Mouse (Mus musculus): Measurements from ENCODE around the gene Tnnt2. TPM values are rescaled to one million over a fixed set of nuclear protein-coding genes. Genes with fewer than 3 reads are reported as not detected.

Tnnt2 gene
- polyA plus RNA-seq, 1 experiment = 5.4 TPM

DNA sequence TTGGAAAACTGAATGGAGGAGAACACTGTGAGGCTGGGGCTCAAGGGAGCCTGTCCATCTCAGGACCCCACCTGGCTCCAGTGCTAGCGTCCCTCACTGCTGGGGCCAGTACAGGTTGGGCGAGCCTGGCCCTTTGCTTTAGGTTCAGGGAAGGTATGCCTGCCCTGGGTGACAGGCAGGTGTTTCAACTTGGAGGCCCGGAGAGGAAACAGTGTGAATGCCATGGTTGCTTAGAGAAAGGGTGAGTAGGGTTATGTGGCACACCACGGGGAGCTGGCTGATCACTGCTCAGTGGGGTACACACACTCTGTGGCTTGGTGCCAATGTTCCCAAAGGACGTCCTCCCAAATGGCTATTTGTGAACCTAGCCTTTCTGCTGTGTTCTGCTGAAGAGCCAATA lies 21.6 kb upstream of the Tnnt2 start:
- Histone ChIP-seq H3K4me3 (ENCODE audit: insufficient read depth, low read length) (no peak overlapping the region), H3K27ac (ENCODE audit: insufficient read depth, low read length) (no peak overlapping the region), H3K4me1 (ENCODE audit: control insufficient read depth, insufficient read depth, low read length) (no peaks in the 10 kb centered on the region)
- TF ChIP-seq CTCF (IDR thresholded peaks at IDR 0.05; ENCODE audit: borderline replicate concordance, insufficient read depth, low read length) (no peak), POLR2A (IDR thresholded peaks at IDR 0.05; ENCODE audit: low read depth, low read length) (no peak)

DNA sequence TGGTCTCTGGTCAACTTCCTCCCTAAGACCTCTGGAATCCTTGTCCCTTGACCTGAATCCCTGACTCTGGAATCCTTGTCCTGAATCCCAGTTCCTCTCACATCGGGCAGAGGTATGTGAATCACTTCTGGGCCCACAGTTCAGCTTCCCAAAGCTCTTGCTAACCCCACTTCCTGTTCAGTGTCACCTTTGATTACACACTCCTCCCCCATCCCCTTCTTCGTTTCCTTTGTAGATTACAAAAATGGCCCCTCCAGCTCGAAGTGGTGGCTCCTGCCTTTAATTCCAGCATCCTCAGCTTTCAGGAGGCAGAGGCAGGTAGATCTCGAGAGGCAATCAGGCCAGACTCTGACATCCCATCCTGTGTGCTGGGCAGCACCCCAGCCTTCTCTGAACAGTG lies 18.6 kb upstream of the Tnnt2 start:
- Histone ChIP-seq H3K27ac (ENCODE audit: insufficient read depth, low read length) (no peak overlapping the region), H3K4me1 (ENCODE audit: control insufficient read depth, insufficient read depth, low read length) (no peaks in the 10 kb centered on the region), H3K4me3 (ENCODE audit: insufficient read depth, low read length) (no peak overlapping the region)
- TF ChIP-seq CTCF (IDR thresholded peaks at IDR 0.05; ENCODE audit: borderline replicate concordance, insufficient read depth, low read length) (no peak), POLR2A (IDR thresholded peaks at IDR 0.05; ENCODE audit: low read depth, low read length) (no peak)

GRCm38 (mm10) chr1:135818481-135819086 lies 17.6 kb upstream of the Tnnt2 start, which contains the start of gene Lad1:
Gene Lad1, plus strand, starts transcription at chr1:135818598.
- TF ChIP-seq POLR2A (IDR thresholded peaks at IDR 0.05; ENCODE audit: low read depth, low read length) (no peak), CTCF (IDR thresholded peaks at IDR 0.05; ENCODE audit: borderline replicate concordance, insufficient read depth, low read length) (no peak)
- Histone ChIP-seq H3K4me3 (ENCODE audit: insufficient read depth, low read length) (peak within 1 kb of the TSS; percentile 31), H3K4me1 (ENCODE audit: control insufficient read depth, insufficient read depth, low read length) (no peaks in the 10 kb centered on the region), H3K27ac (ENCODE audit: insufficient read depth, low read length) (no peak within 1 kb of the TSS)

- TF ChIP-seq CTCF (IDR thresholded peaks at IDR 0.05; ENCODE audit: borderline replicate concordance, insufficient read depth, low read length) (no peak), POLR2A (IDR thresholded peaks at IDR 0.05; ENCODE audit: low read depth, low read length) (no peak)
- no peaks in the 10 kb centered on the region for H3K4me1 ChIP-seq (ENCODE audit: control insufficient read depth, insufficient read depth, low read length)
- H3K4me3 ChIP-seq (ENCODE audit: insufficient read depth, low read length) = no peak overlapping the region
- no peak overlapping the region for H3K27ac ChIP-seq (ENCODE audit: insufficient read depth, low read length)
These were observed 16.1 kb upstream of the Tnnt2 start for GRCm38 (mm10) chr1:135820071-135820470.

DNA sequence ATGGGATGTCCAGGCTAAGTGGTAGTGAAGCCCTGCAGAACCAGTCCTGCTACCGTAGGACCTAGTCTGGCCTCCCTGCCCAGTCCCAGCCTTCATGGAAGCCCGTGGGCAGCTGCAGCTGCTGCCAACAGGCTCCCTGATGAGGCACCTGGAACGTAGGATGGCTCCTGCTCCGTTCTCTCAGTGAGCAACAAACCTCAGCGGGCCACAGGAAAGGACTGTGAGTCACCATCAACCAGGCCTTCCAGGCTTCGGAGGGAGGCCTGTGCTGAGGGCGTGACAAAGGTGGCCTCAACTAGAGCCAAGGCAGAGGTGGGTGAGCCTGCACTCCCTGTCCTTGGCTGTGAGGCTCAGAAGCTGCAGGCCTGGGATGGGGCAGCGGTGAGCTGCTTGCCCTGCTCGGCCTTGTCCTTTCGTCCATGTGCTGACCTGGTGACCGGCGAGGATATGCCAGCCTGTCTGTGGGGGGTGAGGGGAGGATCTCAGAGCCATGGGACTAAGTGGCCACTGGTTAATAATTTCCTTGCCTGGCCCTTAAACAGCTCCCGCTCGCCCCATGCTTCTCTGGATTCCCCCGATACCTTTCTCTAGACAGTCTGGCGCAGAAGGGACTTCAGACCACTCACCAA lies 15.3 kb upstream of the Tnnt2 start:
- H3K27ac ChIP-seq (ENCODE audit: insufficient read depth, low read length) = no peak overlapping the region
- no peak overlapping the region for H3K4me3 ChIP-seq (ENCODE audit: insufficient read depth, low read length)
- H3K4me1 ChIP-seq (ENCODE audit: control insufficient read depth, insufficient read depth, low read length) = no peaks in the 10 kb centered on the region
- TF ChIP-seq CTCF (IDR thresholded peaks at IDR 0.05; ENCODE audit: borderline replicate concordance, insufficient read depth, low read length) (no peak), POLR2A (IDR thresholded peaks at IDR 0.05; ENCODE audit: low read depth, low read length) (no peak)

DNA sequence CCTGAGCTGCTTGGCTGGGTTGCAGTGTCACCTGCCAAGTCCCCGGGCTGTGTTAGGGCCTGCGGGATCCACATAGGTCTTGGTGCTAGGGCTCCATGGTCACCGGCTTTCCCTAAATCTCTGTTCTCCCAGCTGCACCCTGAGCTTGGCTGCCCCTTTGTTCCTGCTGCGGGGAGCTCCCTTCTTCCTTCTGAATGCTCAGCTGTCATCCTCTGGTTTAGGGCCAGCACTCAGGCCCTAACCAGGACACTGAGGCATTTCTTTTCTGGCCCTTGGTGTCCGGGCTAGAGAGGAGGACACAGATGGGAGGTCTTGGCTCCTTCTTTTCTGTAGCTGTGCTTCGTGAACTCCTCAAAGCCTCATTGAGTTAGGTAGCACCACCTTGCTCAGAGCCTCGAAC lies 14.4 kb upstream of the Tnnt2 start:
- Histone ChIP-seq H3K4me1 (ENCODE audit: control insufficient read depth, insufficient read depth, low read length) (no peaks in the 10 kb centered on the region), H3K27ac (ENCODE audit: insufficient read depth, low read length) (no peak overlapping the region), H3K4me3 (ENCODE audit: insufficient read depth, low read length) (no peak overlapping the region)
- TF ChIP-seq CTCF (IDR thresholded peaks at IDR 0.05; ENCODE audit: borderline replicate concordance, insufficient read depth, low read length) = no peak
- TF ChIP-seq POLR2A (IDR thresholded peaks at IDR 0.05; ENCODE audit: low read depth, low read length) = no peak

GRCm38 (mm10) chr1:135828918-135829317 lies 7.2 kb upstream of the Tnnt2 start:
- Histone ChIP-seq H3K4me3 (ENCODE audit: insufficient read depth, low read length) (no peak overlapping the region), H3K27ac (ENCODE audit: insufficient read depth, low read length) (no peak overlapping the region), H3K4me1 (ENCODE audit: control insufficient read depth, insufficient read depth, low read length) (no peaks in the 10 kb centered on the region)
- TF ChIP-seq POLR2A (IDR thresholded peaks at IDR 0.05; ENCODE audit: low read depth, low read length) (no peak), CTCF (IDR thresholded peaks at IDR 0.05; ENCODE audit: borderline replicate concordance, insufficient read depth, low read length) (0 out of 2 replicates have a peak, but pooled peaks have one; percentile 14)

DNA sequence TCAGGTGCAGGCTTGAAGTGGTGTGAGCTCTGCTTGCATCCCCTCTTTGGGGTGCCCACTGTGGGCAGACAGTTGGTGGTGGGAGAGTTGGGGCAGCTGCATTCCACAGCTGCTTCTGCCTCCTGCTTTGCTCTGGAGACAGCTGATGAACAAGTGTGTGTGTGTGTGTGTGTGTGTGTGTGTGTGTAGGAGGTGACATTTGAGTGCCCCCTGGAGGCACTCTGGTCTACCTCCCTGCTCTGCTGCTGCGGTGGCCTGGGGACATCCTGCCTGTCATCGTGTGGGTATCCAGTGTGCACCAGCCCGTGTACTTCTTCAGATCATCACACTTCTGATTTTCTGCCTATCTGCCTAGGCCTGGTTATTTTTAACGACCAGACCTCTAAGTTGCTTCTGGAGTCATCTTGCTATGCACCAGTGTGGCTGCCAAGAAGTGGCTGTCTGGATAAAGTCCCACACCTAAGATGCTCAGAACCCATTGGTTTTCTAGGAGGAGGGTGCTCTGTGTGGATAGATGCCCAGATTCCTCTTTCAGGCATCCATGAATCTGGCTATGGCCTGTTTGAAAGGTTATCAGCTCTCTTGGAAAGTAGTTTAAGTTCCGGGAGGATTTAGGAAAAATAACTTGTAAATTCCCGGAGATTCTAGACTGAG lies 1.8 kb upstream of the Tnnt2 start:
- Histone ChIP-seq H3K27ac (ENCODE audit: insufficient read depth, low read length) (no peak overlapping the region), H3K4me1 (ENCODE audit: control insufficient read depth, insufficient read depth, low read length) (no peaks in the 10 kb centered on the region), H3K4me3 (ENCODE audit: insufficient read depth, low read length) (no peak overlapping the region)
- TF ChIP-seq CTCF (IDR thresholded peaks at IDR 0.05; ENCODE audit: borderline replicate concordance, insufficient read depth, low read length) = no peak
- no peak for TF ChIP-seq POLR2A (IDR thresholded peaks at IDR 0.05; ENCODE audit: low read depth, low read length)

DNA sequence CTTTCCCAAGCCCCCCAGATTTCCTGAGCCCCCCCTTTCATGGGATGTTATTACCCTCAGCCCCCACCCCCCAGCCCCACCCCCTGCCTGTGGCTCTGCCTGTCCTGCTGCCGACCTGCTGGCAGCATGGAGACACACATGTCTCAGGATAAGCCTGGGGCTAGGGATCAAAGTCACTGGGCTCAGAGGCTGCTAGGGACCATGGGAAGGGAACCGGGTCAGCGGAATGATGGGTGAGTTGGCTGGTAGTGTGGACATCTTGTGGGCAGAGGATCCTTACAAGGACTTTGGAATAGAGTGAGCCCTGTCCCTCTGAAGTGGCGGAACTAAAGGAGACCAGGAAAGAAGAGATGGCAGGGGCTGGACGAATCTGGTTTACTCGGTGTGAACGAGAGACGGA lies 1.2 kb upstream of the Tnnt2 start:
- no peak for TF ChIP-seq POLR2A (IDR thresholded peaks at IDR 0.05; ENCODE audit: low read depth, low read length)
- TF ChIP-seq CTCF (IDR thresholded peaks at IDR 0.05; ENCODE audit: borderline replicate concordance, insufficient read depth, low read length) = no peak
- no peaks in the 10 kb centered on the region for H3K4me1 ChIP-seq (ENCODE audit: control insufficient read depth, insufficient read depth, low read length)
- no peak overlapping the region for H3K27ac ChIP-seq (ENCODE audit: insufficient read depth, low read length)
- no peak overlapping the region for H3K4me3 ChIP-seq (ENCODE audit: insufficient read depth, low read length)

DNA sequence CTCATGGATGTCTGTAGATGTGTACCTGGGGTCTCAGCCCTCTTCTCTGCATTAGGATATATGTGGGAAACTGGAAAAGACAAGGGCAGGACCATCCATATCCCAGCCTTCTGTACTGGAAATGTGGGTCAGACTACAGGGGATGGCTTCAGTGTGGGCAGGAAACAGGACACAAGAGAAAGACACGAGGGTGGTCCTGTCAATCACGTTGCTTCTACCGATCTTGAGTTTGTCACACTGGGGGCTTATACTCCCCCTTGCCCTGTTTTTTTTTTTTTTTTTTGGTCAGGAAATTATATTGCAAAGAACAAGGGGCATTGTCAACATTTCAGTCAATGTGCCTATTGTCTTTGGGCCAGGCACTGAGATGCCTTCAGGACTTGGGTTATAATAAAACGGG lies 2.5 kb downstream of the Tnnt2 start:
- no peak overlapping the region for H3K27ac ChIP-seq (ENCODE audit: insufficient read depth, low read length)
- no peak for TF ChIP-seq POLR2A (IDR thresholded peaks at IDR 0.05; ENCODE audit: low read depth, low read length)
- no peak for TF ChIP-seq CTCF (IDR thresholded peaks at IDR 0.05; ENCODE audit: borderline replicate concordance, insufficient read depth, low read length)
- H3K4me1 ChIP-seq (ENCODE audit: control insufficient read depth, insufficient read depth, low read length) = peaks cover 4% of the 10 kb centered on the region; the same call in 1 of the 2 replicates
- no peak overlapping the region for H3K4me3 ChIP-seq (ENCODE audit: insufficient read depth, low read length)
